Mouse (Mus musculus) frontal cortex, postnatal 10 days (tissue): ENCODE measurements around the gene Cd2bp2.
"Not testable (repeated sequence)": the region's sequence is repeated elsewhere in the genome, so short reads cannot be mapped to it uniquely, and the experiment has no call there.

ENCODE experiments used
- DNase-seq, 2 experiments: peaks; one replicate each; pipeline ENCODE4 v3.0.0; 2022; ENCODE audit warnings: low spot score in 2 of 2, mixed read lengths in 1 of 2

Cd2bp2 gene

GRCm38 (mm10) chr7:127190672-127191071 is 5.2 kb downstream of the Cd2bp2 start:
- DNase-seq, result no peak

GRCm38 (mm10) chr7:127188305-127189276 is 7.3 kb downstream of the Cd2bp2 start:
- no peak for DNase-seq

- no peak for DNase-seq
Measured at GRCm38 (mm10) chr7:127187351-127187750, 8.5 kb downstream of the Cd2bp2 start.

- no peak for DNase-seq
Measured at GRCm38 (mm10) chr7:127185601-127186000, 10.2 kb downstream of the Cd2bp2 start.

- no peak for DNase-seq
Measured at GRCm38 (mm10) chr7:127184720-127185119, 11.1 kb downstream of the Cd2bp2 start.

GRCm38 (mm10) chr7:127183828-127184227 is 12.0 kb downstream of the Cd2bp2 start:
- DNase-seq, result no peak

GRCm38 (mm10) chr7:127183345-127183744 is 12.5 kb downstream of the Cd2bp2 start:
- DNase-seq, result no peak

GRCm38 (mm10) chr7:127181724-127182123 is 14.1 kb downstream of the Cd2bp2 start:
- DNase-seq, result not testable (repeated sequence)

GRCm38 (mm10) chr7:127180783-127181182 is 15.1 kb downstream of the Cd2bp2 start:
- no peak for DNase-seq

- no peak for DNase-seq
Measured at GRCm38 (mm10) chr7:127176937-127177336, 18.9 kb downstream of the Cd2bp2 start.

GRCm38 (mm10) chr7:127166501-127166900 is 29.3 kb downstream of the Cd2bp2 start:
- DNase-seq, result no peak

- no peak for DNase-seq
Measured at GRCm38 (mm10) chr7:127165607-127166493, 30.0 kb downstream of the Cd2bp2 start.

GRCm38 (mm10) chr7:127164002-127164401 is 31.8 kb downstream of the Cd2bp2 start:
- no peak for DNase-seq

GRCm38 (mm10) chr7:127162546-127162945 is 33.3 kb downstream of the Cd2bp2 start:
- no peak for DNase-seq

GRCm38 (mm10) chr7:127157548-127157947 is 38.3 kb downstream of the Cd2bp2 start:
- DNase-seq, result no peak

- DNase-seq, result no peak
Measured at GRCm38 (mm10) chr7:127153477-127153876, 42.4 kb downstream of the Cd2bp2 start.

GRCm38 (mm10) chr7:127152464-127152863 is 43.4 kb downstream of the Cd2bp2 start:
- DNase-seq, result no peak

- DNase-seq, result no peak
Measured at GRCm38 (mm10) chr7:127147901-127148300, 47.9 kb downstream of the Cd2bp2 start.

GRCm38 (mm10) chr7:127146267-127146603 is 49.6 kb downstream of the Cd2bp2 start:
- DNase-seq, result no peak

GRCm38 (mm10) chr7:127145387-127146266 is 50.2 kb downstream of the Cd2bp2 start:
- no peak for DNase-seq

- DNase-seq, result no peak
Measured at GRCm38 (mm10) chr7:127144412-127144811, 51.4 kb downstream of the Cd2bp2 start.
